Mouse (Mus musculus): ENCODE results near the gene Setd5.

Setd5 gene

GRCm38 (mm10) chr6:113076686-113077516, at the start of gene Setd5:
TSS of gene Setd5 (plus strand) at chr6:113077365.
- peak; percentile 98 to 99 for DNase-seq (ENCODE audit: low read depth in 2 of 2, low spot score in 2 of 2)

- DNase-seq (ENCODE audit: low read depth in 2 of 2, low spot score in 2 of 2), result no peak
These were observed 49.7 kb upstream of the Setd5 start for GRCm38 (mm10) chr6:113027446-113027845.

GRCm38 (mm10) chr6:113029006-113029405, 48.2 kb upstream of the Setd5 start:
- no peak for DNase-seq (ENCODE audit: low read depth in 2 of 2, low spot score in 2 of 2)

- DNase-seq (ENCODE audit: low read depth in 2 of 2, low spot score in 2 of 2), result no peak
These were observed 46.6 kb upstream of the Setd5 start for GRCm38 (mm10) chr6:113030553-113030952.

GRCm38 (mm10) chr6:113030970-113031660, 46.0 kb upstream of the Setd5 start:
- DNase-seq (ENCODE audit: low read depth in 2 of 2, low spot score in 2 of 2), result no peak

GRCm38 (mm10) chr6:113032121-113032520, 45.0 kb upstream of the Setd5 start:
- DNase-seq (ENCODE audit: low read depth in 2 of 2, low spot score in 2 of 2), result no peak

- DNase-seq (ENCODE audit: low read depth in 2 of 2, low spot score in 2 of 2), result no peak
These were observed 44.0 kb upstream of the Setd5 start for GRCm38 (mm10) chr6:113033185-113033584.

GRCm38 (mm10) chr6:113034466-113034865, 42.7 kb upstream of the Setd5 start:
- no peak for DNase-seq (ENCODE audit: low read depth in 2 of 2, low spot score in 2 of 2)

GRCm38 (mm10) chr6:113036463-113037175, 40.5 kb upstream of the Setd5 start:
- DNase-seq (ENCODE audit: low read depth in 2 of 2, low spot score in 2 of 2), result no peak

GRCm38 (mm10) chr6:113037946-113038734, 39.0 kb upstream of the Setd5 start:
- DNase-seq (ENCODE audit: low read depth in 2 of 2, low spot score in 2 of 2), result peak; percentile 49 to 69

GRCm38 (mm10) chr6:113038735-113039058, 38.5 kb upstream of the Setd5 start:
- no peak for DNase-seq (ENCODE audit: low read depth in 2 of 2, low spot score in 2 of 2)

- no peak for DNase-seq (ENCODE audit: low read depth in 2 of 2, low spot score in 2 of 2)
These were observed 36.8 kb upstream of the Setd5 start for GRCm38 (mm10) chr6:113040319-113040718.

GRCm38 (mm10) chr6:113041215-113041990, 35.8 kb upstream of the Setd5 start:
- DNase-seq (ENCODE audit: low read depth in 2 of 2, low spot score in 2 of 2), result no peak

GRCm38 (mm10) chr6:113045575-113045974, 31.6 kb upstream of the Setd5 start:
- no peak for DNase-seq (ENCODE audit: low read depth in 2 of 2, low spot score in 2 of 2)

GRCm38 (mm10) chr6:113046041-113046975, 30.9 kb upstream of the Setd5 start, which contains the start of gene Thumpd3:
TSS of gene Thumpd3 (plus strand) at chr6:113046225.
- peak; percentile 96 to 97 for DNase-seq (ENCODE audit: low read depth in 2 of 2, low spot score in 2 of 2)

GRCm38 (mm10) chr6:113047016-113047746, 30.0 kb upstream of the Setd5 start:
- no peak for DNase-seq (ENCODE audit: low read depth in 2 of 2, low spot score in 2 of 2)

GRCm38 (mm10) chr6:113048371-113048770, 28.8 kb upstream of the Setd5 start:
- DNase-seq (ENCODE audit: low read depth in 2 of 2, low spot score in 2 of 2), result no peak

- DNase-seq (ENCODE audit: low read depth in 2 of 2, low spot score in 2 of 2), result no peak
These were observed 28.0 kb upstream of the Setd5 start for GRCm38 (mm10) chr6:113049159-113049558.

Data from CD8-positive naive resting alpha-beta T cell, adult 2 months (primary cell).